Mouse (Mus musculus) megakaryocyte, embryonic 14.5 days (primary cell): ENCODE data around the gene Tifa.

Experiments
- FLI1 ChIP-seq: IDR thresholded peaks from 2 replicates; pipeline ENCODE4 v1.6.1; 2012; ENCODE audit warnings: low read length, inconsistent platforms, mixed read lengths
- GATA1 ChIP-seq: IDR thresholded peaks from 3 replicates; pipeline ENCODE4 v1.6.1; 2012; ENCODE audit warnings: mixed read lengths, low read length, inconsistent platforms, borderline replicate concordance

- TF ChIP-seq GATA1 (no peak), FLI1 (no peak)
These were observed 11.6 kb downstream of the Tifa start for GRCm38 (mm10) chr3:127801162-127801561.
